Mouse (Mus musculus) spleen, postnatal 14 days (tissue): ENCODE measurements around the gene Gm10382.
"Not testable (repeated sequence)": the region's sequence is repeated elsewhere in the genome, so short reads cannot be mapped to it uniquely, and the experiment has no call there.

Source experiments
- DNase-seq, 2 experiments: peaks; one replicate each; pipeline ENCODE4 v3.0.0; 2021 to 2022; ENCODE audit warnings: low spot score in 2 of 2

The Gm10382 gene

DNA sequence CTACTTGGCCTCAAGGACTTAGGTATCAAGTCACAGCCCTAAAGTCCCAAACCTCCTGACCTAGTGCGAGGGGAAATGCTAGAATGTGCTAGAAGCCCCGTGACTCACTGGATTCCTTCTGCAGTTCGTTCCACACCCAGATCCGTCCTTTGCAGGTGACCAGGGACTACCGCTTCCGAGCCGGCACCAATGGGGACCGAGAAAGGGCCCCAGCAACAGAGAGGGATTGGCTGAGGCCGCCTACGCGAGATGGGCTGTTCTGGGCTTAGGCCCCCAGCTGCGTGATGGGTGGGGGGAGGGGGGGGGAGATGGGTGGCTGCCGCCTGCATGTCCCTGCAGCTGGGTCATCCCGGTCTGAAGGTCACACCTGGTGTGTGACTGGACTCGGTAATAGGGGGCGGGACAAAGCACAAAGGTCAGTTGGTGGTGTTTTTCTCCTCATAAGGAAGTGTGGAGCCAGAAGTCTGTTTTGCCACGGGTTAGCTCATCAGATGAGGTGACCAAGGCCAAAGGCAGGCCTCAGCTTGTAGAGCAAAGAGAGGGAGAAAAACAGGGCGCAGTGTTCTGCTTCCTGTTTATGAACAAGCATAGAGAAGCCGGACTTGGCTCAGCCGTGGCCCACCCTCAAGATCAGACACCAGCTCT is 4.0 kb downstream of the Gm10382 start:
- DNase-seq, result peak; percentile 84 to 90

DNA sequence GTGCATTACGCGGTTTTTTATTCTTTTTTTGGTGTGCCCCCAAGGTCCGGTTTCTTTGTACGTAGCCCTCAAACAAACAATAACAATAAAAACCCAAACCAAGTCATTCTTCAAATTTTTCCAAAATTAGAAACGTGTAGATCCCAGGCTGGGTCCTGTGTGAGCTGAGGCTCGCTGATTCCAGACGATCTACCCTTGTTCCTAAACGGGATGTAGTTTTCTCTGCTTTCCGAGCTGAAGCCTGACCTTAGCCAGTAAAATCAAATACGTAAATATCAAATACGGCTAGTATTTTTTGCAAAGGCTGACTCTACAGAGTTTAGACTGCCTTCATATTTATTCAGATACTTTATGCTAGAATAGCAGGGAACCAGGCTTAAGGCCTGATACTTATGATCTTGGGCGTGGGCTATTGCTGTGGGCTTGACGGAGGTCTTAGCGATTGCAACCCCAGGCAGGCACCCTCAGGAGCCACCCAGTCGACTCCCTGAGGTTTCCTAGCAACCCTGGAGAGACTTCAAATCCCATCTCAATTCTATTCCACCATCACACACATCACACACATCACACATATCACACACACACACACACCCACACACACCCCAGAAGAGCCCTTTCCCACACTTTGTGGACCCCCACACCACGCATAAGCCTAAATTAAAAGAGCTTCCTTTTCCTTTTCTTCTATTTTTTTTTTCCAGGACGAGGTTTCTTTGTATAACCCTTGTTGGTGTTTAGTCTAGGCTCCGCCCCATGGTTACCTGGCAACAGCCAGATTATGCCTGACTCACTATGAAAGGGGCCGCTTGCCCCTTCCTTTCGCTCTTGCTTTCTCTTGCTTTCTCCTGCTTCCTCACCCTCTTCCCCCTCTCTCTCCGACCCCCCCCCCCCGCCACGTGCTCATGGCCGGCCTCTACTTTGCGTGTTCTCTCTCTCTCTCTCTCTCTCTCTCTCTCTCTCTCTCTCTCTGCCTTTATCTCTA is 4.8 kb downstream of the Gm10382 start:
- DNase-seq, result peak; percentile 42 to 62

DNA sequence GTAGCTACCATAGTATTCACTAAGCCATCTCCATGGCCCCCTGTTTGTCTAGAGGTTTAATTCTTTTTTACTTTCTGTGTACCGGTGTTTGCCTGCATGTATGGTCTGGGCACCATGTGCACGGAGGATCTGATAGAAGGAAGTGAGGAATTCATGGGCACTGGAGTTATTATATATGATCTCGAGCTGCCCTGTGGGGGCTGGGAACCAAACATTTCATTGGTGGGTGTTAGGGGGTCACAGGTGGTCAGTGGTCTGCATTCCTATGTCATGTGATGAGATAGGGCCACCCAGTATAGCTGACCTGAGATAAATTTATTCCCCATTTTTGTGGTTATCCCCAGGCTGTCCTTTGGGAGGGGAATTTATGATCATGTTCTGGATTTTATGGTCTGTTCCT is 5.9 kb downstream of the Gm10382 start:
- no peak for DNase-seq

DNA sequence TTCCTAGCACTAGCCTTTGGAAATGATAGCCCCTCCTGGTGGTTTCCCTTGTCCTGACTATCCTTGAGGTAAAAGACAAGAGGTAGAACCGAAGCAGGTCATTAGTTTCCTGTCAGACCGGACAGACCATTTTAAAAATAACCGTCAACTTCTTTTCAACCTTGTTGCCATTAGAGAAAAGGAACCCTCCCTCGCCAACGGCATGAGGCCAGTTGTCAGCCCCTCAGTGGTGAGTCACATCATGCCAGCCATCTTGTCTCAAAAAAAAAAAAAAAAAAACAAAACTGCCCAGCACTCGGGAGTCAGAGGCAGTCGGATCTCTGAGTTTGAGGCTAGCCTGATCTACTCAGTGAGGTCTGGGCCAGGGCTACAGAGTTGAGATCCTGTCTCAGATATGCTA is 11.8 kb downstream of the Gm10382 start:
- DNase-seq, result no peak

DNA sequence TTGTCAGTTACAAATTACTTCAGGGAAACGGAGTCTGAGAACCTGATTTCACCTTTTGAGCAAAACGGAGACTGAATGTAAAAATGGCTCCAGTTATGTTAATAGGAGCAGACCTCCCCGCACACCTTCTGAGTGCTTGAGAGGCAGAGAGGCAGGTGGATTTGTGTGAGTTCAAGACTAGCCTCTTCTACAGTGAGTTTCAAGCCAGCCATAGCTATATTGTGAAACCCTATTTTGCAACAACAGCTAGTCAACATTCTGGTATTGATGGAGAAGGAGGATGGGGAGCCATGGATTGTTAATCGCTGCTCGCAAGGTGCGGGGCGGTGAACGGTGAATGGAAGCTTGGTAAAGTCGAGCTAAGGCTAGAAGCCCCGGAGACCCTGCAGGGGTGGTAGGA is 13.4 kb downstream of the Gm10382 start:
- DNase-seq, result no peak

DNA sequence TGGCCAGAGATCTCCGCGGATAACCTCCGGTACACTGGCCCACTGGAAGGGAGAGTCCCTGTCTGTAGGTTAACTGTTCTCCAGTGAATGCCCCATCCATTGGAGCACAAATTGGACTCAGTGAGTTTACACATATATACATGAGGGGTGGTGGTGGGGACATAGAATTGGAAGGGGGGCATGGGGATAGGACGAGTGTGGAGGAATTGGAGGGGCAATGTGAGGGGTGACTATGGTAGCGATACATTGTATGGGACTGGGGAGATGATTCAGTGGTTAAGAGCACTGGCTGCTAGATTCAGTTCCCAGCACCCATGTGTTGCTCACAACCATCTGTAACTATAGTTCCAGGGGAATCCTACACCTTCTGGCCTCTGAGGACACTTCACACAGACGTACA is 13.9 kb downstream of the Gm10382 start:
- DNase-seq, result no peak

DNA sequence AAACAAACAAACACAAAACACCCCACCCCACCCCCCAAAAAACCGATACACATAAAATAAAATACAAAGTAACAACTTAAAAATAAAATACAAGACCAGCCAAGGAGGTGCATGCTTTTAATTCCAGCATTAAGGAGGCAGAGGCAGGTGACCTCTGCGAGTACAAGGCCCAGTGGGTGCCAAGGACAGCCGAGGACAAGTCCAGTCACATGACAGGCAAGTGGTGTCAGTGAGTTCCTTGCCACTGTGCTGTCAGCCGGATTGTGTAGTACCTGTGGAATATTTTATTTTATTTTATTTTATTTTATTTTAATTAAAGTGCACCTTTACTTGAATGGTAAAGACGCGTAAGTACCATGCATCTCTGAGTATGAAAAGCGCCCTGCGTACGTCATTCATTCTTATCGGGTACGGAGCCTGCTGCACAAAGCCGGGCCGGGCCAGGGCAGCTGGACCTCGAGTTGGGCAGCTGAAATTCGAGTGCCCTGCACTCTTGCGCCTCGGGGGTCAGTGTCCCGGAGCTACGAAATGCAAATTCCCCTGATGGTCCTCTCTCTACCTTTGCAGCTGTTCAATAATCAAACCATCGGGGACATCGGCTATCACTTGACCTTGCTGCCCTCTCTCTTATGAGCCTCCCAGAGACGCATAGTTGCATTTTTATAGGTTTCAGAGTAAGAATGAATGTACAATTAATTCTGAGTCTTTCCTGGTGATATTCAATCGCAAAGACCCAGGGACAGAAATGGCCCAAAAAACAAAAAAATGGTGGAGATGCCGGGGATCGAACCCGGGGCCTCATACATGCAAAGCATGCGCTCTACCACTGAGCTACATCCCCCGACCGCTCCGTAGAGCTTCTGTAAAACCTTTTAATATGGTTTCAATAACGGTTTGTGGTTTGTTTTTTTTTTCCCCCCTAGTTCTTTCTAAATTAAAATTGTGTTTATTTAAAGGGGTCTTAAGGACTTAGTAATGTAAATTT is 14.7 kb downstream of the Gm10382 start:
- peak; percentile 48 to 64 for DNase-seq

DNA sequence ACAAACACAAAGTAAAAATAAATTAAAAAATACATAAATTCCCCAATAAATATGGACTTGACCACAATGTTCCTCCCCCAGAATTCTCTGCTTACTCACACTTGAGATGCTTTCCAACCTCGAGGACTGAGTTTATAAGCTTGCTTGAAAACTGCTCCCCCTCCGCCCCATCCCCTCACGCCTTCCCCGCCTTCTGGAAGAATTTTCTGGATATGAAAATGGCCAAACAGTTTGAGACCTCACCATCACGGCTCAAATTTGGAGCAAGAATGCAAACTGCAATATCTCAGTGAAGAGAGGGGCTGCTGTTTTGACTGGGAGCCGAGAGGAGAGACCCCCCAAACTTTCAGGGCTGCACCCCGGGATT is 15.4 kb downstream of the Gm10382 start:
- no peak for DNase-seq

DNA sequence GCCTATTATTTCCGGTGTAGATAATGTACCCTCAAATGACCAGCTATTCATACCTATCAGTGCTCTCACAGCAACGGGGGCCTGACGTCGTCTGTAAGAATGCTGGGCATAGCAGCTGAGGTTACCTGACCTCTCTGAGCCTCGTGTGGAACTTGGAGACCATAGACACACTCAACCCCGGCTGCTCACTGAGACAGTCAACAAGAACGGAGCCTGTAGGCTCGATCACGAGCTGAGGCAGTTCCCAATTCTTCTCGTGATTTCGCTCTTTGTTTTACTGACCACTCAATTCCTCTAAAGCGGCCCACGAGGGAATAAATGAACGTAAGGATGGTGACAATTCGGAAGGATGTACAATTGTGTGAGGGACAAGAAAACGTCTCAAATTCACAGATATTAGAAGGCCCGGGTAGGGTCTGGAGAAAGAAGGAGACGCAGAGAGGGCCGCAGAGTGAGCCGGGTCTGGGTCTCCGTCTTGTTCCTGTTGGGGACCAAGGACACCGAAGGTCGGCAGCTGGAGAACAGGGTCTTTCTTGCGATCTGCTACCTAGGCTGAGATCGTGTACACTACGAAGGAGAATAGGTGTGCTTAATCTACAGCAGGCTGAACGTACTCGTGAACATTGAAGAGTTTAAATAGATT is 15.9 kb downstream of the Gm10382 start:
- DNase-seq, result peak; percentile 32 to 33

DNA sequence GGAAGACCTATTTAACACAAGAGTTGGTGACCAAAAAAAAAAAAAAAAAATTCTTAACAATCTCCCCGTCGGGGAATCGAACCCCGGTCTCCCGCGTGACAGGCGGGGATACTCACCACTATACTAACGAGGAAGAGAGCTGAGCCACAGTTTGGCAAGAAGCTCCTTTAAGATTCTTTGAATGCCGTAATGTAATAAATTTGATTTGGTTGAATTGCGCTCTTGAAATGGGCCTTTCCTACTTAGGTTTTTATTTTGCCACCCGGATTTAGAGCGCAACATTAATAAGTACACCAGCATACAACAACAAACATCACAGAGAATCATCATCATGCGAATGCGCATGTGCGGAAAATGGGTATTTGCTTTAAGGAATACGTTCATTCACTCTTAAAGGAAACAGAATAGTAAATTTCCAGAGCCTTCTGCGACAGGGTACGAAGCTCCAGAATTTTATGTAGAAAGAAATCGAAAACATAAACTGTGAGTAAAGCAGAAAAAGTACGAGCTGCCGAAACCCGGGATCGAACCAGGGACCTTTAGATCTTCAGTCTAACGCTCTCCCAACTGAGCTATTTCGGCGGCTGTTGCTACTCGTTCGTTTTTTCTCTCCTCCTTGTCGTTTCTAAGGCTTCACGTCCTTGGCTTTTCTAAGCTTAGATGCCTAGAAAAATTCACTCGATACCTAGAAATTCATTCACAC is 16.6 kb downstream of the Gm10382 start:
- DNase-seq, result peak; percentile 71 to 85

DNA sequence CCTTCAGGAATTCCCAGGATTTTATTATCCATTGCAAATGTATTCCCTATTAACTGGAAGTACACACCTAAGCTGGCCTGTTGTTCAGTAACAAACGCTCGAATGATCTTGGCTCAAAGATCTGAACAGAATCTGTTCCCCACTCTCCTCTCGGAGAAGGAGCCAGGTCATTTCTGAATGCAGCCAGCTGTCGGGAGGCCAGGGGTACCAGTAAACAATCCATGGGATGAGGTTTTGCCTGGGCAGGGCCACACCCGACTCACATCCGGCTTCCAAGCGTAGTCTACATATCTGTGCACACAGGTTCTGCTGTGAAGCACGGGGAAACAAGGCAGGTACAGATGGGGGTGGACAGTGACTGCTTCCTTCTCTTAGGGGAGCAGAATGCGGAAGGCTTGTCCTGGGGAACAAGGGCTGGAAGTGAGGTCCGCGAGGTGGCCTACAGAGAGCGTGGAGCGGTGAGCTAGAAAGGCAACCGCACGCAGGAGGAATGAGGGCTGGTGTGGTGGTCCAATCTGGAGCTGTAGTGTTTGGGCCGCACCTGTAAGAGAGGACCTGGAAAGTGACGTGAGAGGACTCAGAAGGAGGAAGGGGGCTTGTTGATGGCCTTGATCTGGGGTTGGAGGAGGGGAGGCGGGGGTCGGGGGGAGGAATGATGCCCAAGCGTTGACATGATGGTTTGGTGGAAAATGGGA is 17.3 kb downstream of the Gm10382 start:
- peak; percentile 33 to 47 for DNase-seq

DNA sequence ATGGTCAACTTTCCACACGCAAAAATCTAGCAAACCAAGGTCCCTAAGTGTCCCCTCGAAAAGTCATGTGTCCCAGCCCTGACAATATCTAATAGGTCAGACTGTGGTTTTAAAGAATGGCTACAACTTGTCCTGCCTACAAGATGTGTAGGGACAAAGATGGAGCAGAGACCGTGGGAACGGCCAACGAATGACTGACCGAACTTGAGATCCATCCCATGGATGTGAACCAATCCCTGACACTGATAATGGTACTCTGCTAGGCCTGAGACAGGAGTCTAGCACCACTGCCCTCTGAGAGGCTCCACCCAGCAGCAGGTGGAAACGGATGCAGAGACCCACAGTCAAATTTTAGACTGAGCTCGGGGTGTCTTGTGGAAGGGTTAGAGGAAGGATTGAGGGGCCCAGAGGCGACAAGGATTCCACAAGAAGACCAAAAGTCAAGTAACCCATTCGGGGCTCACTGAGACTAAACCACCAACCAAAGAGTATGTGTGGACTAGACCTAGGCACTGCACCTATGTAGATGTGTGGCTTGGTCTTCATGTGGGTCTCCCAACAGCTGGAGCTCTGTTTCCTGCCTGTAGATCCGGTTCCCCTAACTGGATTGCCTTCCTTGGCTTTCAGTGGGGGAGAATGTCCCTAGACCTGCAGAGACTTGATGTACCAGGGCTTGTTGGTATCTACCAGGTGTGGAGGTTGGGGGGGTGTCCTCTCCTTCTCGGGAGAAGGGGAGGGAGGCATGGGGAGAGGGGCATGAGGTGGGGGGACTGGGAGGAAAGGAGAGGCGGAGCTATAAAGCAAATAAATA is 18.1 kb downstream of the Gm10382 start:
- DNase-seq, result no peak

DNA sequence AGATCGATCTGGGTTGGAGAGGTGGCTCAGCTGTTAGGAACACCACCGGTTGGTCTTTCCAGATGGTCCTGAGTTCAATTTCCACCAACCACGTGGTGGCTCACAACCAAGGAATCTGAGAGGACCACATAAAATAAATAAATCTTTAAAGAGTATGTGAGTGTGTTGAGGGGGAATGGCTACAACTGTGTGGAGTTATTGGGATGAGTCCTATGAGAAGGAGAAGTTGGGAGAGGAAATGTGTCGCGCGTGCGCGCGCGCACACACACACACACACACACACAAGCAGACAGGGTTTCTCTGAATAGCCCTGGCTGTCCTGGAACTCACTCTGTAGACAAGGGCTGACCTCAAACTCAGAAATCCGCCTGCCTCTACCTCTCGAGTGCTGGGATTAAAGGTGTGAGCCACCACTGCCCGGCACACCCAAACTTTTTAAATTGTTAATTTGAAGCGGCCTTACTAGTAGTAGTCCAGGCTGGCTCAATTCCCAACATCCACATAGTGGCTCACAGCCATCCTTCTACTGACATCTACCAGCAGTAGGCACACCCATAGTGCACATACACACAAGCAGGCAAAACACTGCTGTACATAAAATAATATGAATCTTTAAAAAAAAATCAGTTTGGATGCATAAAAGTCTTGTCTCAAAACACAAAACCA is 18.9 kb downstream of the Gm10382 start:
- DNase-seq, result no peak

DNA sequence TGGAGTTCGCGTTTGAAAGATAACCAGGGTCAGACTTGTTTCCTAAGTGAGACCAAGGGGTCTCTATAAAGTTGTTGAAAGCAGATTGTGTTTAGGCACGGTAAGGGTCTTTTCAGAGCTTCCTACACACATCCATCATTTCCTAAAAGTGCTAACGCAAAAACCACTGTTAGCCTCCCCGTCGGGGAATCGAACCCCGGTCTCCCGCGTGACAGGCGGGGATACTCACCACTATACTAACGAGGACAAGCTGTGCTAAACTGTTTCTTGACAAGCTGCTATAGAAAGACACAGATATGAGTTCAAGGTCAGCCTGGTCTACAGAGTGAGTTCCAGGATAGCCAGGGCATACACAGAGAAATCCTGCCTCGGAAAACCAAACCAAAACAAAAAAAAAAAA is 19.7 kb downstream of the Gm10382 start:
- DNase-seq, result peak; percentile 74 to 78

DNA sequence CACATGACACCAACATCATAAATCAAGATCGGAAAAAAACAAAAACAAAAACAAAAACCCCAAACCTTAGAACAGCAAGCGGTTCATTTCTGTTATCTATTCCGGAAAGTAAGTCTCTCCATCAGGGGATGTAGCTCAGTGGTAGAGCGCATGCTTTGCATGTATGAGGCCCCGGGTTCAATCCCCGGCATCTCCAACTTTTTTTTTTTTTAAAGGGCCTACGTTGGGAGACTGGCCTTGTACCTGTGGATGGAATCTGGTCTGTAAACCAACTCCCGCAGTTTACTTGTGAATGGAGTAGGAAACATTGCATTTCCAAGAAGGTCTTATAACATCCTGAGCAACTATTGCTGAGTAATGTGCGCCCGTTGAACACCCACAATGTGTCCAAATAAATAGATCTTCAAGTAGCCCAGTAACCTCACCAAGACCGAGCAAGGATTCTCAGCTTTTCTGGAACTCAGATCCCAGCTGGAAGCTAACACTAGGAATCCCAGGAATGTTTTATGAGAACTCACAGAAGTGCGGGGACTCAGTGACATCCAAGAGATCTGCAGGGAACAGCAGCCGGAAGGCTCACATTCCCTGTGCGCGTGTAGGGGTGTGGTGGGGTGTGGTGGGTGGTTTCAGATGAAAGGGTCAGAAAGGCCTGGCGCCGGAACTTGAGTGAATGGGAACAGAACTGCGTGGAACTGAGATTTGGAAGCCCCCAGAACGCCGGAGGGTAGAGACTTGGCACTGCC is 20.4 kb downstream of the Gm10382 start:
- no peak for DNase-seq

DNA sequence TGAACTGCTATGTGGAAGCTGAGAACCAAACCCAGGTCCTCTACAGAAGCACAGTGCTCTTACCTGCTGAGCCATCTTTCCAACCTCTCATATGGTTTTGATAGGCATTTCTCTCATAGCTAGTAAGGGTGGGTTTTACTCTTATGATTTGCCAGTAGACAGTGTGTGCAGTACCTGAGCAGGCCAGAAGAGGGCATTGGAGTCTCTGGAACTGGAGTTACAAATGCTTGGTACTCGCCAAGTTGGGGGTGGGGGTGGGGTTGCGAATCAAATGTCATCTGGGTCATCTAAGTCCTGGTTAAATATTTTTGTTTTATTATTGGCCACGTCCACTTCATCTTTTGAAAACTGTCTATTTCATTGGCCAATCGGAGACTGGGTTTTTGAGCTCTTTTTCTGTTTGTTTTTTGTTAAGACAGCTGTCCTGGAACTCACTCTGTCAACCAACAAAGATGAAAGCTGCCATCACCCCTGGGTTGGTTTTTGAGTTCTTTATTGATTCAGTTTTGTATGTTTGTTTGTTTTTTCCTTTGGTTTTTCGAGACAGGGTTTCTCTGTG is 22.9 kb downstream of the Gm10382 start:
- peak; percentile 69 to 79 for DNase-seq

DNA sequence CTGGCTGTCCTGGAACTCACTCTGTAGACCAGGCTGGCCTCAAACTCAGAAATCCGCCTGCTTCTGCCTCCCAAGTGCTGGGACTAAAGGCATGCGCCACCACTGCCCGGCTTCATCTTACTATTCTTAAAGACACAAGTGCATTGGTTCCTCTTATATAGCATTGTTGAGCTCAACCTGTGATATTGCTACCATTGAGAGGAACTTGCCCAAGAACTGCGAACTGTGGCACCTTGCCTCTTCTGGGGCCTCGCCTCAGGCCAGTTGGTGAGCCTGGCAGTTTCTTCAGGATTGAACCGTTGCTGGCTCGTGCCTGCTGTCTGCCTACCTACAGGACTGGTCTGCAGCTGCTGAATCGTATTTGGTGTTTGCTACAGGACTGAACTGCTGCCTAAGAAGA is 23.4 kb downstream of the Gm10382 start:
- DNase-seq, result not testable (repeated sequence)

DNA sequence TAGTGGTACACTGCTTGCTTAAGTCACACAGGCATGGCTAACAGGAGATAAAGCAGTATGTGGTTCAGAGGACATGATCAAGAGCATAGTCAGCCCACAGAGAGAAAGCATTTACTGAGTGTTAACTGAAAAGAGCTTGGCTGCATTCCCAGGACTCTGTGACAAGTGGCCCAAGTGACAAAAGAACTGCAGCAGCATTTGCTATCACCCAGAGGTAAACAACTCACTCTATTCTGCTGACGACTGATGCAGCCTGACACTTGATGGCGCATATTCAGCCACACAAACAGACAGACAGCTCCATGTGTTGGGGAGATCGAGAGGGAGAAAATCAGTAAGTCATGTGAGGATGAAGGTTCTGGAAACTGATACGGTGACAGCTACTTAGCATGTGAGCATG is 24.6 kb downstream of the Gm10382 start:
- DNase-seq, result no peak
